Mouse (Mus musculus) embryonic facial prominence, embryonic 12.5 days (tissue): ENCODE results near the gene Ugt2b35. TPM values are rescaled to one million over a fixed set of nuclear protein-coding genes. Genes with fewer than 3 reads are reported as not detected.
"Not testable (repeated sequence)": the region's sequence is repeated elsewhere in the genome, so short reads cannot be mapped to it uniquely, and the experiment has no call there.

Experiments
- ATAC-seq: fragments of 200-750 bp; cut with Nextera tagmentation; 2 replicates; pipeline ENCODE4 v1.8.0; 2017; ENCODE audit not compliant: insufficient number of reproducible peaks, insufficient read depth, low FRiP score, low TSS enrichment
- H3K27ac ChIP-seq: fragments of 300-500 bp; sonication (generic); 2 replicates; pipeline ENCODE4 v1.5.1; 2016; ENCODE audit warnings: mild to moderate bottlenecking
- H3K27me3 ChIP-seq: fragments of 300-500 bp; sonication (generic); 2 replicates; pipeline ENCODE4 v1.6.1; 2016; ENCODE audit warnings: mild to moderate bottlenecking, moderate library complexity
- H3K36me3 ChIP-seq: fragments of 300-500 bp; sonication (generic); 2 replicates; pipeline ENCODE4 v1.6.1; 2016; ENCODE audit warnings: mild to moderate bottlenecking
- H3K4me1 ChIP-seq: fragments of 300-500 bp; sonication (generic); 2 replicates; pipeline ENCODE4 v1.6.1; 2016
- H3K4me2 ChIP-seq: fragments of 300-500 bp; sonication (generic); replicated peaks from 2 replicates; pipeline ENCODE4 v1.6.1; 2016; ENCODE audit warnings: mild to moderate bottlenecking, moderate library complexity
- H3K4me3 ChIP-seq: fragments of 300-500 bp; sonication (generic); 2 replicates; pipeline ENCODE4 v1.5.1; 2016; ENCODE audit warnings: mild to moderate bottlenecking
- H3K9ac ChIP-seq: fragments of 300-500 bp; sonication (generic); 2 replicates; pipeline ENCODE4 v1.6.1; 2016; ENCODE audit warnings: mild to moderate bottlenecking, moderate library complexity
- H3K9me3 ChIP-seq: fragments of 300-500 bp; sonication (generic); 2 replicates; pipeline ENCODE4 v1.6.1; 2016; ENCODE audit warnings: mild to moderate bottlenecking, moderate library complexity
- WGBS: fragments of 180-500 bp; shearing (Covaris S2); methylation state at CpG from one replicate; pipeline ENCODE4 v1.1.7; 2016; 5-methylcytosine and 5-hydroxymethylcytosine counted together
- polyA plus RNA-seq: library from polyadenylated mRNA; unstranded; fragments of >200 nt; fragmentation: Nextera tagmentation; extraction: Ambion mirVana; gene quantifications from 2 replicates; pipeline ENCODE4 v1.2.1, GENCODE M21; 2016

Ugt2b35 gene
- polyA plus RNA-seq, result not detected in 2 replicates

GRCm38 (mm10) chr5:87000395-87001073 lies at the start of gene Ugt2b35:
Gene Ugt2b35 (plus strand): TSS chr5:87000860.
- Histone ChIP-seq H3K4me3 (no peak within 1 kb of the TSS), H3K27ac (no peak within 1 kb of the TSS), H3K4me2 (no peak within 1 kb of the TSS), H3K9ac (no peak within 1 kb of the TSS), H3K9me3 (no peaks in the 10 kb centered on the region), H3K4me1 (no peaks in the 10 kb centered on the region), H3K36me3 (no peaks in the 10 kb centered on the region), H3K27me3 (no peaks in the 10 kb centered on the region)
- WGBS, result 76% methylated on average over 4 of the region's 4 CpGs
- ATAC-seq, result no peak

GRCm38 (mm10) chr5:86960504-86960903 lies 40.2 kb upstream of the Ugt2b35 start:
- no peaks in the 10 kb centered on the region for H3K36me3 ChIP-seq
- no peak overlapping the region for H3K4me2 ChIP-seq
- no peak overlapping the region for H3K9ac ChIP-seq
- no peaks in the 10 kb centered on the region for H3K27me3 ChIP-seq
- H3K9me3 ChIP-seq, result no peaks in the 10 kb centered on the region
- H3K4me1 ChIP-seq, result no peaks in the 10 kb centered on the region
- H3K4me3 ChIP-seq, result no peak overlapping the region
- ATAC-seq, result no peak
- H3K27ac ChIP-seq, result no peak overlapping the region
- WGBS, result 86% methylated on average over 3 of the region's 3 CpGs

- Histone ChIP-seq H3K4me2 (no peak overlapping the region), H3K9me3 (no peaks in the 10 kb centered on the region), H3K36me3 (no peaks in the 10 kb centered on the region), H3K9ac (no peak overlapping the region), H3K27me3 (no peaks in the 10 kb centered on the region), H3K27ac (no peak overlapping the region), H3K4me1 (no peaks in the 10 kb centered on the region), H3K4me3 (no peak overlapping the region)
- WGBS, result 72% methylated on average over 3 of the region's 3 CpGs
- ATAC-seq, result no peak
These were observed 38.9 kb upstream of the Ugt2b35 start for GRCm38 (mm10) chr5:86961587-86962358.

- H3K9me3 ChIP-seq, H3K4me1 ChIP-seq, H3K27ac ChIP-seq, H3K4me3 ChIP-seq, H3K27me3 ChIP-seq, H3K4me2 ChIP-seq, ATAC-seq, H3K9ac ChIP-seq, H3K36me3 ChIP-seq: not testable (repeated sequence)
- 82% methylated on average over 1 of the region's 1 CpGs for WGBS
These were observed 37.8 kb upstream of the Ugt2b35 start for GRCm38 (mm10) chr5:86962849-86963248.

GRCm38 (mm10) chr5:86967271-86967670 lies 33.4 kb upstream of the Ugt2b35 start:
- H3K9me3 ChIP-seq, H3K27me3 ChIP-seq, H3K27ac ChIP-seq, H3K4me1 ChIP-seq, H3K4me2 ChIP-seq, ATAC-seq, H3K9ac ChIP-seq, H3K4me3 ChIP-seq, H3K36me3 ChIP-seq: not testable (repeated sequence)
- WGBS, result 83% methylated on average over 5 of the region's 5 CpGs

- H3K9ac ChIP-seq, result no peak overlapping the region
- H3K4me1 ChIP-seq, result no peaks in the 10 kb centered on the region
- no peak overlapping the region for H3K4me3 ChIP-seq
- H3K27me3 ChIP-seq, result no peaks in the 10 kb centered on the region
- H3K4me2 ChIP-seq, result no peak overlapping the region
- WGBS, result 91% methylated on average over 6 of the region's 6 CpGs
- H3K9me3 ChIP-seq, result no peaks in the 10 kb centered on the region
- no peak for ATAC-seq
- H3K36me3 ChIP-seq, result no peaks in the 10 kb centered on the region
- H3K27ac ChIP-seq, result no peak overlapping the region
These were observed 4.1 kb downstream of the Ugt2b35 start for GRCm38 (mm10) chr5:87004735-87005134.

GRCm38 (mm10) chr5:87015477-87015876 lies 14.8 kb downstream of the Ugt2b35 start:
- H3K9me3 ChIP-seq, result no peaks in the 10 kb centered on the region
- H3K27me3 ChIP-seq, result no peaks in the 10 kb centered on the region
- ATAC-seq, result no peak
- H3K4me3 ChIP-seq, result no peak overlapping the region
- WGBS, result 83% methylated on average over 3 of the region's 3 CpGs
- no peak overlapping the region for H3K4me2 ChIP-seq
- H3K9ac ChIP-seq, result no peak overlapping the region
- no peak overlapping the region for H3K27ac ChIP-seq
- no peaks in the 10 kb centered on the region for H3K36me3 ChIP-seq
- no peaks in the 10 kb centered on the region for H3K4me1 ChIP-seq

GRCm38 (mm10) chr5:87027359-87027758 lies 26.7 kb downstream of the Ugt2b35 start:
- Histone ChIP-seq H3K4me2 (no peak overlapping the region), H3K9ac (no peak overlapping the region), H3K9me3 (no peaks in the 10 kb centered on the region), H3K27ac (no peak overlapping the region), H3K4me1 (no peaks in the 10 kb centered on the region), H3K27me3 (no peaks in the 10 kb centered on the region), H3K4me3 (no peak overlapping the region), H3K36me3 (no peaks in the 10 kb centered on the region)
- ATAC-seq, result no peak
- WGBS, result 84% methylated on average over 3 of the region's 3 CpGs

GRCm38 (mm10) chr5:87030624-87031023 lies 30.0 kb downstream of the Ugt2b35 start:
- ATAC-seq, result no peak
- Histone ChIP-seq H3K4me3 (no peak overlapping the region), H3K4me1 (no peaks in the 10 kb centered on the region), H3K27ac (no peak overlapping the region), H3K9me3 (no peaks in the 10 kb centered on the region), H3K36me3 (no peaks in the 10 kb centered on the region), H3K4me2 (no peak overlapping the region), H3K9ac (no peak overlapping the region), H3K27me3 (no peaks in the 10 kb centered on the region)
- 83% methylated on average over 1 of the region's 1 CpGs for WGBS

Other genes starting within 250 kb of the Ugt2b35 start
- gene Ythdc1, start 196.6 kb upstream of the Ugt2b35 start, polyA plus RNA-seq, result 48.8 and 53.4 TPM in 2 replicates
- gene Ugt2b34, start 93.9 kb upstream of the Ugt2b35 start, polyA plus RNA-seq, result 0.06 TPM in 1 of 2 replicates, not detected in the other
- not detected in 2 replicates for gene Ugt2b1, start 74.3 kb upstream of the Ugt2b35 start, polyA plus RNA-seq
- not detected in 2 replicates for gene Ugt2b36, start 91.7 kb downstream of the Ugt2b35 start, polyA plus RNA-seq
- not detected in 2 replicates for gene Ugt2b5, start 139.5 kb downstream of the Ugt2b35 start, polyA plus RNA-seq